Mouse (Mus musculus) ES-Bruce4 (cell line): Measurements from ENCODE around the gene Ninl.

ENCODE experiments used
- CTCF ChIP-seq: IDR thresholded peaks from one replicate; pipeline ENCODE4 v1.8.1; 2011; ENCODE audit warnings: low read depth, low read length
- EP300 ChIP-seq: IDR thresholded peaks from 2 replicates; pipeline ENCODE4 v1.6.1; 2011; ENCODE audit warnings: low read depth, low read length; ENCODE audit not compliant: insufficient read depth
- POLR2A ChIP-seq: IDR thresholded peaks from one replicate; pipeline ENCODE4 v1.8.1; 2011; ENCODE audit warnings: low read length; ENCODE audit not compliant: insufficient read depth

DNA sequence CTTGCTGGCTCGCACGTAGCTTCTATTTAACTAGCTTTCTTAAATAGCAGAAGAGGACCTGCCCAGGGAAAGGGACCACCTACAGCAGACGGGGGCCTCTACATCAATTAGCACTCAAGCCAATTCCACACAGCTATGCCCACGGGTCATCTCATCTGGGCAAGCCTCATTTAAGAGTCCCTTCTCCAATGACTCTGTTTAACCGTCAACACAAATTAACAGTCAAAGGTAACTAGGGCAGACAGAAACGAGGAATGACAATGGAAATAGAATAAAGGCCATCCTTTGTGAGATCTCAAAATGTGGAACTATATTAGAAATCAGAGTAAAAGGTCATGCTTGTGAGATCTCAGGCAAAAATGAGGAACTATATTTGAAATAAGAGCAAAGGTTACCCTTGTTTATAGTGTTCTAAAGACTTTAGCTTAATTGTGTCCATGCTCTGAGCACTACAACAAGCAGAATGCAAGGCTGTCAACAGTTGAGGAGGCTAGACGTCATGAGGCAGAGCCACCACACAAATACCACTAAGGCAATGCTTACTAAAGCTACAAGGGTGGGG is 143.4 kb downstream of the Ninl start:
- TF ChIP-seq CTCF (no peak), POLR2A (no peak), EP300 (no peak)
